Mouse (Mus musculus): ENCODE measurements at regions not wholly inside any gene's neighbourhood (a gene's known extent, or its start where the extent isn't known, plus 50 kb on each side); places are given as distances from the start of the nearest gene placed in this dataset.

DNA sequence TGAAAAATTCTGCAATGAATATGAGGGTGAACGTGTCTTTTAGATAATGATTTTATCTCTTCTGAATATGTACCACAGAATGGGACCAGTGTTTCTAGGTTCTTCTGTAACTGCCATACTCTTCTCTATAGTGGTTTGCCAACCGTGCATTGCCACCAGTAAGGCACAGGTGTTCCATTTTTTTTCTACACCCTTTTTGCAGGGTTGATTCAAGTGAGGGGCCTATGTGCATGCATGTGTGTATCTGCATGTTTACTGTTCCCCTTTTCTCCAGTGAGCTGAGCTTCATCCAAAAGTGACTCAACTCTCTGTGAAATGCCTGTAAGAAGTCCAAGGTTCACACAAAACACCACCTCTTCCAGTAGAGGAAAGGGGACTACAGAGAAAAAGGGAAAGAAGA, 467.7 kb downstream of the Gsdmc2 start:
- H3K27me3 ChIP-seq (ENCODE audit: control insufficient read depth in 1 of 2, insufficient read depth in 2 of 2, low read length in 2 of 2): no peaks in the 10 kb centered on the region
- no peak for DNase-seq (ENCODE audit: low read depth, low spot score)
- H3K27ac ChIP-seq (ENCODE audit: control insufficient read depth, low read depth, low read length): no peak overlapping the region
- H3K9me3 ChIP-seq (replicated peaks; ENCODE audit: insufficient read depth, low read length): no peaks in the 10 kb centered on the region
- no peak overlapping the region for H3K9ac ChIP-seq (ENCODE audit: control insufficient read depth, low read depth, low read length, poor library complexity, severe bottlenecking)
- H3K4me3 ChIP-seq (ENCODE audit: control insufficient read depth in 1 of 2, insufficient read depth in 1 of 2, low read depth in 2 of 2, low read length in 2 of 2): no peak overlapping the region
- H3K36me3 ChIP-seq (ENCODE audit: control insufficient read depth in 1 of 2, insufficient read depth in 2 of 2, low read length in 2 of 2): no peaks in the 10 kb centered on the region
- no peaks in the 10 kb centered on the region for H3K4me1 ChIP-seq (ENCODE audit: control insufficient read depth in 1 of 2, insufficient read depth in 2 of 2, low read length in 2 of 2)
- H3K79me2 ChIP-seq (ENCODE audit: control insufficient read depth, insufficient read depth, low read length, poor library complexity): no peaks in the 10 kb centered on the region
- TF ChIP-seq USF2 (IDR thresholded peaks at IDR 0.05; ENCODE audit: borderline replicate concordance in 1 of 2, insufficient read depth in 1 of 2, low read depth in 1 of 2, low read length in 2 of 2): no peak
- TF ChIP-seq JUND (IDR thresholded peaks at IDR 0.05; ENCODE audit: low read depth, low read length): no peak

DNA sequence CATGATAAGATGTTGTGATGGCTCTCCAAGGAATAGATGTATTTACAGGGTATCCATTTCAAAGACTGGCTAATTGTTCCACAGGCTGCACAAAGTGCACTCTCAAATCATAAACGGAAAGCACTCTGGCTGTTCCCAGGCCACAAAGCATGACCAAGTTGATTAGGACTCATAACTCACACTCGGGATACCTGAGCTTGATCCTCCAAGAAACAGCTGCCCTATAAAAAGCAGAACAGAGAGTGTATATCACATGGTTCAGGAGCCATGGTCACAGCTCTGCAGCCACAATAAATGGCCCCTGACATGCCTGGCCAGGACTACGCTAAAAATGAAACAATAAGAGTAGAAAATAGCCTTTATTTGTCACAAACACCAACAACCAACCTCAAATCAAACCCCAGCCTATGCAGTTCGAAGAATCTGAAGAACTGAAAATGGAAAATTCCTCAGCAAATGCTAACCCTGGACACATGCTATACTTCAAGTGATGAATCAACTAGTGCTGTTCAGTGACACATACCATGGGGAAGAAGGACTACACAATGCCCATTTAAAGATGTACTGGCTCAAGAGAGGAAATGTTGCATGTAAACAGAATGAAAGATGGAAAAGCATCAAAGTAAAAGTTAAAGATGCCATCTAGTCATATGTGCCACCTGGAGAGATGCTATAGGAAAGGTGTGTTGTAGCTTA, 473.5 kb downstream of the Gsdmc2 start:
- Histone ChIP-seq H3K9me3 (replicated peaks; ENCODE audit: insufficient read depth, low read length) (no peaks in the 10 kb centered on the region), H3K9ac (ENCODE audit: control insufficient read depth, low read depth, low read length, poor library complexity, severe bottlenecking) (no peak overlapping the region), H3K27me3 (ENCODE audit: control insufficient read depth in 1 of 2, insufficient read depth in 2 of 2, low read length in 2 of 2) (no peaks in the 10 kb centered on the region), H3K4me3 (ENCODE audit: control insufficient read depth in 1 of 2, insufficient read depth in 1 of 2, low read depth in 2 of 2, low read length in 2 of 2) (no peak overlapping the region), H3K27ac (ENCODE audit: control insufficient read depth, low read depth, low read length) (no peak overlapping the region), H3K79me2 (ENCODE audit: control insufficient read depth, insufficient read depth, low read length, poor library complexity) (no peaks in the 10 kb centered on the region), H3K36me3 (ENCODE audit: control insufficient read depth in 1 of 2, insufficient read depth in 2 of 2, low read length in 2 of 2) (no peaks in the 10 kb centered on the region), H3K4me1 (ENCODE audit: control insufficient read depth in 1 of 2, insufficient read depth in 2 of 2, low read length in 2 of 2) (no peaks in the 10 kb centered on the region)
- TF ChIP-seq POLR2AphosphoS2 (IDR thresholded peaks at IDR 0.05; ENCODE audit: low read length) (no peak), GATA1 (IDR thresholded peaks at IDR 0.05; ENCODE audit: low read depth, low read length) (no peak), BHLHE40 (IDR thresholded peaks at IDR 0.05; ENCODE audit: borderline replicate concordance, low read depth, low read length) (no peak), TCF12 (IDR thresholded peaks at IDR 0.05; ENCODE audit: low read depth, low read length) (no peak), POLR2A (IDR thresholded peaks at IDR 0.05; ENCODE audit: control insufficient read depth in 1 of 2, insufficient read depth in 1 of 2, low read depth in 1 of 2, low read length in 2 of 2, poor library complexity in 1 of 2) (no peak), MAFK (IDR thresholded peaks at IDR 0.05; ENCODE audit: borderline replicate concordance, low read depth, low read length) (no peak), JUND (IDR thresholded peaks at IDR 0.05; ENCODE audit: low read depth, low read length) (no peak), MXI1 (IDR thresholded peaks at IDR 0.05; ENCODE audit: low read depth, low read length) (no peak), NELFE (IDR thresholded peaks at IDR 0.05; ENCODE audit: low read depth, low read length) (no peak), SIN3A (IDR thresholded peaks at IDR 0.05; ENCODE audit: low read length) (no peak), ZNF384 (IDR thresholded peaks at IDR 0.05; ENCODE audit: low read depth, low read length) (no peak)
- DNase-seq (ENCODE audit: low read depth, low spot score): no peak

DNA sequence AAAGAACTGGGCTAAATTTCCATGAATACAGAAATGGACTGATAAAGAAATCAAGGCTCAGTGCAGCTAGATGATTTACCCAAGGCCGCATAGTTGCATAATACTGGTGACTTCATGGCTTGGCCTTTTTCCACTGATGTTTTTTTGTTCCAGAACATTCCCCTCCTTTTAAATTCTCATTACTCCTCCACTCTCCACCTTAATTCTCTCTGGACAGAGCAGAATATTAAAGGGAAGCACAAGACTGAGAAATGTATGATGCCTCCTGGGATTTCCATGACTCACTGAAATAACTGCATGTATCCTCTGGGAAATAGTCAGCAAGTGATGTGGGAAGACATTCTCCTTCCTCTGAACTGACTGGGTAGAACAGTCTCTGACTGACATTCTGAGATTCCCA, 480.5 kb downstream of the Gsdmc2 start:
- no peak for DNase-seq (ENCODE audit: low read depth, low spot score)
- Histone ChIP-seq H3K4me1 (ENCODE audit: control insufficient read depth in 1 of 2, insufficient read depth in 2 of 2, low read length in 2 of 2) (no peaks in the 10 kb centered on the region), H3K4me3 (ENCODE audit: control insufficient read depth in 1 of 2, insufficient read depth in 1 of 2, low read depth in 2 of 2, low read length in 2 of 2) (no peak overlapping the region), H3K79me2 (ENCODE audit: control insufficient read depth, insufficient read depth, low read length, poor library complexity) (no peaks in the 10 kb centered on the region), H3K27ac (ENCODE audit: control insufficient read depth, low read depth, low read length) (no peak overlapping the region), H3K27me3 (ENCODE audit: control insufficient read depth in 1 of 2, insufficient read depth in 2 of 2, low read length in 2 of 2) (no peaks in the 10 kb centered on the region), H3K9ac (ENCODE audit: control insufficient read depth, low read depth, low read length, poor library complexity, severe bottlenecking) (no peak overlapping the region), H3K9me3 (replicated peaks; ENCODE audit: insufficient read depth, low read length) (no peaks in the 10 kb centered on the region), H3K36me3 (ENCODE audit: control insufficient read depth in 1 of 2, insufficient read depth in 2 of 2, low read length in 2 of 2) (no peaks in the 10 kb centered on the region)
- TF ChIP-seq E2F4 (IDR thresholded peaks at IDR 0.05; ENCODE audit: borderline replicate concordance, low read depth, low read length) (no peak), UBTF (IDR thresholded peaks at IDR 0.05; ENCODE audit: borderline replicate concordance, insufficient read depth, low read depth, low read length) (no peak), ZMIZ1 (IDR thresholded peaks at IDR 0.05; ENCODE audit: low read depth, low read length) (no peak), EP300 (IDR thresholded peaks at IDR 0.05; ENCODE audit: low read depth in 1 of 2, low read length in 2 of 2) (no peak), RAD21 (IDR thresholded peaks at IDR 0.05; ENCODE audit: low read depth, low read length) (no peak), JUND (IDR thresholded peaks at IDR 0.05; ENCODE audit: low read depth, low read length) (no peak), SMC3 (IDR thresholded peaks at IDR 0.05; ENCODE audit: low read depth, low read length) (no peak), USF1 (IDR thresholded peaks at IDR 0.05; ENCODE audit: low read depth, low read length) (no peak), RCOR1 (IDR thresholded peaks at IDR 0.05; ENCODE audit: low read depth, low read length) (no peak), CHD2 (IDR thresholded peaks at IDR 0.05; ENCODE audit: low read length) (no peak), MXI1 (IDR thresholded peaks at IDR 0.05; ENCODE audit: low read depth, low read length) (no peak), NRF1 (IDR thresholded peaks at IDR 0.05; ENCODE audit: insufficient read depth, low read depth, low read length, poor library complexity, severe bottlenecking) (no peak), POLR2AphosphoS5 (IDR thresholded peaks at IDR 0.05; ENCODE audit: borderline replicate concordance, low read depth, low read length) (no peak), CTCF (IDR thresholded peaks at IDR 0.05 in 2 of 3, conservative IDR thresholded peaks at IDR 0.05 in 1 of 3; ENCODE audit: control insufficient read depth in 1 of 3, insufficient read depth in 1 of 3, low read depth in 2 of 3, low read length in 3 of 3, poor library complexity in 1 of 3, severe bottlenecking in 1 of 3) (no peak)
